In the genomic region with DNA sequence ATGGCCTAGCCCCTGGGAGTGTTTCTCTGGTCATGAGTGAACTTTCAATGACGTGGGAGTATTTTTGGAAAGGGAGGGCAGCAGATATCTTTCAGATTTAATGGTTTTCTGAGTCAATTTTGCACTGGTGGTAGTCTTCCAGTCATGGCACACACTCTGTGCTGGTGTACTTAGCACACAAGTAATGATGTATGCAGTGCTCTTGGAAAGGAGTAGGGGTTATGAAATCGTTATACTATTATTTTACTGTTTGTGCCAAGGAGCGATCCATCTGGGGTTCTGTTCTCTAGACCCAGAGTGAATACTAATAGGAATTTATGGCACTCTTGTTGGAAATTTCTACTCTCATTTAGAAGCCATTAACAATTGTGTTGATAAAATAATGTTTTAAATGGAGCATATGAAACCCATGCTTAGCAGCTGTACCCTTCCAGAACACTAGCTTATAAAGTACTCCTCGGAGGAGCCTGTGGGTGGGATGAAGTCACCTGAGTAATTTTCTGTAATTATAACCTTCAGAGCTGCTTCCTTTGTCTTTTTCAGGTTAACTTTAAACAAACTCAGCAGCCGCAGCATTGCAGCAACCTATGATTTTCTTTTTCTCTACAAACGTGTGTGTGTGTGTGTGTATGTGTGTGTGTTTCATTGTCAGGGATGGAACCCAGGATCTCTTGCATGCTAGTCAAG, we compare ENCODE assay signal across 18 mouse cellular contexts. TPM values are rescaled to one million over a fixed set of nuclear protein-coding genes. Genes with fewer than 3 reads are reported as not detected.
A peak's percentile ranks its signal among the peaks of the same experiment; 100 is the strongest.
DNase-seq lines count a peak whose midpoint lies in the region; ATAC-seq and TF ChIP-seq lines count a peak whose summit lies in the region.
"Had no signal": no experiment of that assay in that cellular context is flagged by ENCODE, and none has a peak within 500 bp of the region (broad histone marks: within the 10 kb centered on the region; RNA-seq: fewer than 3 reads in every experiment).

No protein-coding gene starts in this region.

- no peak overlapping the region for H3K4me3 ChIP-seq in heart, adult 2 months
- no peak overlapping the region for H3K4me3 ChIP-seq in heart, embryonic 11.5 days (ENCODE audit: low read depth, low read length)
- H3K4me3 ChIP-seq in limb, embryonic 15.5 days, result no peak overlapping the region
- H3K4me3 ChIP-seq in limb, embryonic 10.5 days, result no peak overlapping the region
- H3K4me3 ChIP-seq in myocyte, result no peak overlapping the region
- H3K4me3 ChIP-seq: forebrain, embryonic 15.5 days; limb, embryonic 12.5 days had no signal

- no peaks in the 10 kb centered on the region for H3K27me3 ChIP-seq in heart, adult 2 months (ENCODE audit: control insufficient read depth, insufficient read depth, low read length)
- no peaks in the 10 kb centered on the region for H3K27me3 ChIP-seq in heart, embryonic 11.5 days (ENCODE audit: control insufficient read depth, insufficient read depth, low read length)
- H3K27me3 ChIP-seq in limb, embryonic 15.5 days, result no peaks in the 10 kb centered on the region
- H3K27me3 ChIP-seq in limb, embryonic 10.5 days (ENCODE audit: low read depth, poor library complexity, severe bottlenecking), result no peaks in the 10 kb centered on the region
- H3K27me3 ChIP-seq in myocyte (ENCODE audit: control insufficient read depth, insufficient read depth, insufficient read length), result no peaks in the 10 kb centered on the region
- H3K27me3 ChIP-seq: forebrain, embryonic 15.5 days; limb, embryonic 12.5 days had no signal

- no peak overlapping the region for H3K4me2 ChIP-seq in heart, embryonic 11.5 days
- no peak overlapping the region for H3K4me2 ChIP-seq in limb, embryonic 15.5 days
- peak overlapping the region; percentile 33 for H3K4me2 ChIP-seq in myocyte (ENCODE audit: low read depth)
- H3K4me2 ChIP-seq: forebrain, embryonic 15.5 days; limb, embryonic 12.5 days had no signal

- TF ChIP-seq CTCF in heart, adult 2 months (IDR thresholded peaks at IDR 0.05), result no peak

- ATAC-seq in heart, embryonic 11.5 days (replicated peaks; ENCODE audit: insufficient number of reproducible peaks, low FRiP score, low TSS enrichment), result no peak
- ATAC-seq in limb, embryonic 15.5 days (ENCODE audit: insufficient number of reproducible peaks, low FRiP score, low TSS enrichment, low read depth), result 0 out of 2 replicates have a peak, but pooled peaks have one; percentile 35
- ATAC-seq: forebrain, embryonic 15.5 days; inflammation-experienced regulatory T-cells, adult 6 months; midbrain, embryonic 16.5 days had no signal

- no peak overlapping the region for H3K9ac ChIP-seq in heart, adult 2 months (ENCODE audit: low read depth, low read length)
- H3K9ac ChIP-seq in heart, embryonic 11.5 days (ENCODE audit: low read depth, low read length), result no peak overlapping the region
- no peak overlapping the region for H3K9ac ChIP-seq in limb, embryonic 15.5 days
- H3K9ac ChIP-seq: forebrain, embryonic 15.5 days; limb, embryonic 12.5 days had no signal

- no peak for TF ChIP-seq EP300 in heart, adult 2 months (IDR thresholded peaks at IDR 0.05; ENCODE audit: insufficient read depth, low read depth, low read length)

- H3K36me3 ChIP-seq in heart, adult 2 months (ENCODE audit: control insufficient read depth, insufficient read depth, low read length), result no peaks in the 10 kb centered on the region; the same call in 1 of the 2 replicates
- H3K36me3 ChIP-seq in heart, embryonic 11.5 days (ENCODE audit: control insufficient read depth, insufficient read depth, low read length), result no peaks in the 10 kb centered on the region
- H3K36me3 ChIP-seq in limb, embryonic 15.5 days, result no peaks in the 10 kb centered on the region
- H3K36me3 ChIP-seq in limb, embryonic 10.5 days, result no peaks in the 10 kb centered on the region
- no peaks in the 10 kb centered on the region for H3K36me3 ChIP-seq in myocyte (ENCODE audit: control insufficient read depth, insufficient read depth)
- H3K36me3 ChIP-seq: forebrain, embryonic 15.5 days; limb, embryonic 12.5 days had no signal

- intact Hi-C loops in heart, adult 2 months (cut with DNase I), result no loop called here

- DNase-seq in heart, adult 2 months, result no peak
- no peak for DNase-seq in limb, embryonic 10.5 days (ENCODE audit: low spot score)
- peak; percentile 30 for DNase-seq in Muller cell, postnatal 12 days (ENCODE audit: inconsistent ontology term)
- DNase-seq in right cerebral cortex, postnatal 10 days (ENCODE audit: low spot score in 2 of 2), result no peak
- DNase-seq in right cerebral cortex, postnatal 14 days, result no peak
- DNase-seq: cerebellum, adult 2 months; cerebellum, postnatal 36 days; kidney, adult 2 months; kidney, postnatal 14 days; layer of hippocampus, adult 9-11 months; right cerebral cortex, postnatal 25 days had no signal

- H3ac ChIP-seq in myocyte (ENCODE audit: control insufficient read depth, insufficient read length), result no peak overlapping the region

- H3K79me2 ChIP-seq in heart, adult 2 months (replicated peaks; ENCODE audit: control insufficient read depth, insufficient read depth, low read length), result peaks cover 1% of the 10 kb centered on the region
- H3K79me2 ChIP-seq in myocyte (ENCODE audit: control insufficient read depth, insufficient read depth), result no peaks in the 10 kb centered on the region

- WGBS in heart, adult 2 months, result 81% methylated on average over 6 of the region's 6 CpGs
- WGBS in heart, embryonic 11.5 days (ENCODE audit: insufficient replicate concordance), result 75% methylated on average over 6 of the region's 6 CpGs
- 57% methylated on average over 6 of the region's 6 CpGs for WGBS in limb, embryonic 15.5 days
- WGBS in limb, embryonic 10.5 days, result 85% methylated on average over 6 of the region's 6 CpGs

- H3K4me1 ChIP-seq in heart, adult 2 months (ENCODE audit: control insufficient read depth, insufficient read depth, low read length), result peaks cover 7% of the 10 kb centered on the region
- peaks cover 22% of the 10 kb centered on the region for H3K4me1 ChIP-seq in heart, embryonic 11.5 days (ENCODE audit: control insufficient read depth, insufficient read depth, low read length)
- peaks cover 5% of the 10 kb centered on the region; the same call in 1 of the 2 replicates for H3K4me1 ChIP-seq in limb, embryonic 15.5 days
- H3K4me1 ChIP-seq in limb, embryonic 10.5 days, result no peaks in the 10 kb centered on the region
- H3K4me1 ChIP-seq: limb, embryonic 12.5 days had no signal

- no peak for TF ChIP-seq POLR2A in heart, adult 2 months (IDR thresholded peaks at IDR 0.05; ENCODE audit: insufficient read depth, low read depth, low read length)
- no peak for TF ChIP-seq POLR2A in myocyte (IDR thresholded peaks at IDR 0.05; ENCODE audit: insufficient read length, low read depth)

- H3K27ac ChIP-seq in heart, adult 2 months, result peak overlapping the region; percentile 15; the same call in 1 of the 2 replicates
- H3K27ac ChIP-seq in heart, embryonic 11.5 days (ENCODE audit: low read depth, low read length), result no peak overlapping the region
- no peak overlapping the region for H3K27ac ChIP-seq in limb, embryonic 15.5 days
- H3K27ac ChIP-seq in limb, embryonic 10.5 days, result no peak overlapping the region
- H3K27ac ChIP-seq: forebrain, embryonic 15.5 days; limb, embryonic 12.5 days had no signal

- no peaks in the 10 kb centered on the region for H3K9me3 ChIP-seq in heart, embryonic 11.5 days (replicated peaks; ENCODE audit: control insufficient read depth, low read length)
- H3K9me3 ChIP-seq in limb, embryonic 15.5 days, result no peaks in the 10 kb centered on the region
- H3K9me3 ChIP-seq in limb, embryonic 10.5 days (replicated peaks), result no peaks in the 10 kb centered on the region
- H3K9me3 ChIP-seq: forebrain, embryonic 15.5 days; limb, embryonic 12.5 days had no signal

TF ChIP-seq in myocyte, 11 proteins besides CTCF, POLR2A, EP300 and RAD21:
- no peak for TF ChIP-seq MYOD1 (IDR thresholded peaks at IDR 0.05; ENCODE audit: control insufficient read depth in 1 of 3, insufficient read length in 2 of 3, low read depth in 2 of 3)
- TF ChIP-seq MYOG (IDR thresholded peaks at IDR 0.05; ENCODE audit: control insufficient read depth in 1 of 3, insufficient read depth in 1 of 3, insufficient read length in 2 of 3, low read depth in 2 of 3), result no peak
- TF ChIP-seq SRF (IDR thresholded peaks at IDR 0.05; ENCODE audit: control insufficient read depth, insufficient read length, low read depth), result no peak
- no peak for TF ChIP-seq TCF12 (IDR thresholded peaks at IDR 0.05; ENCODE audit: insufficient read depth, poor library complexity, severe bottlenecking)

RNA-seq across cellular contexts. Expression of gene Borcs5, which starts 30.0 kb away (rescaled TPM):
- 10 to 100 TPM in 1 of 2 experiments, 1 to 10 TPM in 1; 9.9 to 11.5 TPM for total RNA-seq in heart, adult 2 months (2021)
- 10.5 and 13.0 TPM in 2 replicates for polyA plus RNA-seq in heart, adult 2 months (2012; rRNA removed)
- polyA plus RNA-seq in heart, embryonic 11.5 days (2014; fragmentation: Nextera tagmentation; extraction: Ambion mirVana), result 15.1 and 16.0 TPM in 2 replicates
- 20.9 and 21.0 TPM in 2 replicates for polyA plus RNA-seq in limb, embryonic 15.5 days (2015; fragmentation: Nextera tagmentation; extraction: Ambion mirVana)
- 14.8 and 18.0 TPM in 2 replicates for polyA plus RNA-seq in limb, embryonic 10.5 days (2016; fragmentation: Nextera tagmentation; extraction: Ambion mirVana)
- polyA plus RNA-seq in myocyte (2012; fragmentation: generic; extraction: Trizol), result 8.8 TPM

RNA-seq across cellular contexts. Expression of gene Mansc1, which starts 37.0 kb away (rescaled TPM):
- total RNA-seq in heart, adult 2 months (2021), result 1 to 10 TPM; 4.3 to 5.5 TPM
- 4.5 and 5.6 TPM in 2 replicates for polyA plus RNA-seq in heart, adult 2 months (2012; rRNA removed)
- polyA plus RNA-seq in heart, embryonic 11.5 days (2014; fragmentation: Nextera tagmentation; extraction: Ambion mirVana), result 7.2 and 7.3 TPM in 2 replicates
- 3.2 and 3.3 TPM in 2 replicates for polyA plus RNA-seq in limb, embryonic 15.5 days (2015; fragmentation: Nextera tagmentation; extraction: Ambion mirVana)
- 0.33 and 0.51 TPM in 2 replicates for polyA plus RNA-seq in limb, embryonic 10.5 days (2016; fragmentation: Nextera tagmentation; extraction: Ambion mirVana)
- polyA plus RNA-seq in myocyte (2012; fragmentation: generic; extraction: Trizol), result not detected
